Mouse (Mus musculus) erythroblast, embryonic 14.5 days (primary cell): ENCODE results near the gene Pkd1l2. TPM values are rescaled to one million over a fixed set of nuclear protein-coding genes. Genes with fewer than 3 reads are reported as not detected.
A peak's percentile ranks its signal among the peaks of the same experiment; 100 is the strongest.

Experiments used
- H3K27me3 ChIP-seq: 2 replicates; pipeline ENCODE4 v1.6.1; 2012; ENCODE audit warnings: inconsistent platforms; ENCODE audit not compliant: control insufficient read depth
- H3K36me3 ChIP-seq: 2 replicates; pipeline ENCODE4 v1.6.1; 2012; ENCODE audit warnings: mild to moderate bottlenecking, inconsistent platforms; ENCODE audit not compliant: control insufficient read depth
- H3K4me1 ChIP-seq: 2 replicates; pipeline ENCODE4 v1.6.1; 2012; ENCODE audit warnings: inconsistent platforms; ENCODE audit not compliant: control insufficient read depth
- H3K4me3 ChIP-seq: replicated peaks from 2 replicates; pipeline ENCODE3; 2012; ENCODE audit warnings: moderate library complexity, mild to moderate bottlenecking, inconsistent platforms
- H3K9me3 ChIP-seq: 2 replicates; pipeline ENCODE4 v1.6.1; 2012; ENCODE audit warnings: low read length, inconsistent platforms, mixed read lengths; ENCODE audit not compliant: control insufficient read depth
- GATA1 ChIP-seq: IDR thresholded peaks from 2 replicates; pipeline ENCODE4 v1.6.1; 2012; ENCODE audit warnings: low read length, inconsistent platforms, mixed read lengths
- TAL1 ChIP-seq: IDR thresholded peaks from 3 replicates; pipeline ENCODE4 v1.6.1; 2012; ENCODE audit warnings: low read length, inconsistent platforms, mixed read lengths
- polyA plus RNA-seq: library from polyadenylated mRNA; stranded (reverse); fragments of >175 nt; gene quantifications from 2 replicates; pipeline ENCODE4 v1.2.3, GENCODE M21; 2012

Pkd1l2 gene
- polyA plus RNA-seq, 1 experiment: not detected

GRCm38 (mm10) chr8:116969531-116969930 is 112.7 kb downstream of the Pkd1l2 start:
- H3K9me3 ChIP-seq: no peaks in the 10 kb centered on the region
- no peaks in the 10 kb centered on the region; the same call in 1 of the 2 replicates for H3K4me1 ChIP-seq
- no peaks in the 10 kb centered on the region for H3K36me3 ChIP-seq
- H3K27me3 ChIP-seq: peaks cover 4% of the 10 kb centered on the region; the same call in 1 of the 2 replicates
- TF ChIP-seq GATA1: no peak
- TF ChIP-seq TAL1: no peak
- no peak overlapping the region for H3K4me3 ChIP-seq

- H3K4me1 ChIP-seq: peaks cover 2% of the 10 kb centered on the region
- H3K9me3 ChIP-seq: no peaks in the 10 kb centered on the region
- no peak overlapping the region for H3K4me3 ChIP-seq
- TF ChIP-seq TAL1: no peak
- no peak for TF ChIP-seq GATA1
- peaks cover 55% of the 10 kb centered on the region for H3K36me3 ChIP-seq
- no peaks in the 10 kb centered on the region for H3K27me3 ChIP-seq
These were observed 127.8 kb downstream of the Pkd1l2 start for GRCm38 (mm10) chr8:116954415-116954814.

DNA sequence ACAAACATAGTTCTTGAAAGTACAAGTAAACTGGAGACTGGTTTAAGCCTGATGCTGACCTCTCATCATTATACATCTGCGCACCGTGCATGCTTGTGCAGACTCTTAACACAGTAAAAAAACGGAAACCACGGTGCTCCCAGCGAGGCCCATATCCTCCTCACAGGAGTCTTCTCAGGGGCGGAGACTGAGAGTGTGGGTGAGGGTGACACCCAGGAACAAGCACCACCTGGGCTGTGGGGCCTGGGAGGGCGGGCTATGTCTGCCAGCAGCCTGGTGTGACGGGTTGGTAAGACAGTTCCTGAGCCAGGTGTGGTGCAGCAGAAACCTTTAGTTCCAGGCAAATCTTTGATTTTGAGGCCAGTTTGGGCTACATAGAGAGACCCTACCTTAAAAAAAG is 129.8 kb downstream of the Pkd1l2 start:
- no peak for TF ChIP-seq TAL1
- TF ChIP-seq GATA1: no peak
- no peak overlapping the region for H3K4me3 ChIP-seq
- H3K4me1 ChIP-seq: peaks cover 9% of the 10 kb centered on the region
- H3K36me3 ChIP-seq: peaks cover 39% of the 10 kb centered on the region
- no peaks in the 10 kb centered on the region for H3K27me3 ChIP-seq
- H3K9me3 ChIP-seq: no peaks in the 10 kb centered on the region

DNA sequence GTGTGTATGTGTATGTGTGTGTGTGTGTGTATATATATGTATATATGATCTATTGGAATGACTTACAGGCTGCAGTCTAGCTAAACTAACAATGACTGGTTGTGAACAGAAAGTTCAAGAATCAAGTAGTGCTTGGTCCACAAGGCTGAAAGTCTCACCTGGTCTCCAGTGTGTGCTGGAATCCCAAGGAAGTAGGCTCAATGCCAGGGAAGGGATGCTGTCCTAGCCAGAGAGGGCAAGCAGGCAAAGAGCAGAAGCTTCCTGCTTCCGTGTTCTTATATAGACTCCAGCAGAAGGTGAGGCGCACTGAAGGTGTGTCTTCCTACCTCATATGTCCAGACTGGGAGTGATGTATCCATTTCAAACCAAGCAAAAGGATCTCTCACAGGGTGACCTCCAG is 130.5 kb downstream of the Pkd1l2 start:
- peaks cover 33% of the 10 kb centered on the region for H3K36me3 ChIP-seq
- H3K9me3 ChIP-seq: no peaks in the 10 kb centered on the region
- no peak overlapping the region for H3K4me3 ChIP-seq
- TF ChIP-seq TAL1 (no peak), GATA1 (no peak)
- H3K27me3 ChIP-seq: no peaks in the 10 kb centered on the region
- H3K4me1 ChIP-seq: peaks cover 13% of the 10 kb centered on the region

DNA sequence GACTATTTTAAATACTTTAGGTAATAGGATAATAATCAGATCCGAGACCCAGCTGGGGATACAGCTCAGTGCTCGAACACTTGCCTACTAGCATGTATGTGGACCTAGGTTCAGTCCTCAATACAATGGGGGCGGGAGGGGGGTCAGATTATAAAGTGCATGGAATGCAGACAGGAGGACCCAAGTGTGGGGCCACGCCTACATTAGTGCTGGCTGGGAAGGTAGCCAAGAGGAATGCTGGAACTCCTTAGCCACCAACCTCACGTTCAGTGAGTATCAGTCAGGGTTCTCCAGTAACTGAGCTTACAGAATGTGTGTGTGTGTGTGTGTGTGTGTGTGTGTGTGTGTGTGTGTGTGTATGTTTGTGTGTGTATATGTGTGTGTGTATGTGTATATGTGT is 130.9 kb downstream of the Pkd1l2 start:
- H3K36me3 ChIP-seq: peaks cover 28% of the 10 kb centered on the region
- TF ChIP-seq TAL1: no peak
- TF ChIP-seq GATA1: no peak

DNA sequence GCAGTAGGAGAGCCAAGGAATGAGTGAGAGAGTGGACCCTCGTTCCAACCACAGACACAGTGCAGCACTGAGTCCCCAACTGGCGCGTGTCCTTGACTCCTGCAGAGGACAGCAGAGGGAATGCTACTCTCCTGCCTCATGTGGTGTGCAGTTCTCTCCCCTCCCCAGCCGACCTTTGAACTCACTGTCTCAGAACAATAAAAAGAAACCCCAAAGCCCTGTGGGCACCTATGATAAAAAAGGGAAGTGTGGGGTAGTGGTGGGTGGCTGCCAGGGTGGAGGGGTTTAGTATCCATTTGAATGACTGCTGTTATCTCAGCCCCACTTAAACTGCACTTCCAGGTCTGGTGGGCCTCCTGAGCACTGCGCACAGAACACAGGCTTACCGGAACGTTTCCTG is 134.7 kb downstream of the Pkd1l2 start:
- TF ChIP-seq TAL1: no peak
- TF ChIP-seq GATA1: no peak
- Histone ChIP-seq H3K9me3 (no peaks in the 10 kb centered on the region), H3K4me3 (no peak overlapping the region), H3K36me3 (no peaks in the 10 kb centered on the region; the same call in 1 of the 2 replicates), H3K4me1 (peaks cover 52% of the 10 kb centered on the region), H3K27me3 (no peaks in the 10 kb centered on the region)

More for the DNA sequence above, 130.9 kb downstream of the Pkd1l2 start:
- Histone ChIP-seq H3K9me3 (no peaks in the 10 kb centered on the region), H3K27me3 (no peaks in the 10 kb centered on the region), H3K4me1 (peaks cover 17% of the 10 kb centered on the region), H3K4me3 (no peak overlapping the region)

- no peak for TF ChIP-seq GATA1
- no peak for TF ChIP-seq TAL1
- Histone ChIP-seq H3K27me3 (no peaks in the 10 kb centered on the region), H3K4me1 (peaks cover 58% of the 10 kb centered on the region), H3K9me3 (no peaks in the 10 kb centered on the region), H3K4me3 (peak overlapping the region; percentile 51), H3K36me3 (peaks cover under 1% of the 10 kb centered on the region)
These were observed 135.4 kb downstream of the Pkd1l2 start for GRCm38 (mm10) chr8:116946851-116947250.

GRCm38 (mm10) chr8:116946268-116946838 is 135.9 kb downstream of the Pkd1l2 start:
- H3K4me1 ChIP-seq: peaks cover 56% of the 10 kb centered on the region
- TF ChIP-seq TAL1 (no peak), GATA1 (no peak)
- no peaks in the 10 kb centered on the region for H3K9me3 ChIP-seq
- no peaks in the 10 kb centered on the region for H3K27me3 ChIP-seq
- peaks cover 6% of the 10 kb centered on the region for H3K36me3 ChIP-seq
- H3K4me3 ChIP-seq: peak overlapping the region; percentile 51

Other genes with a start within 250 kb of the Pkd1l2 start
- 12.0 and 20.2 TPM in 2 replicates for gene Cmc2, start 161.0 kb downstream of the Pkd1l2 start, polyA plus RNA-seq
- gene Cenpn, start 160.7 kb downstream of the Pkd1l2 start, polyA plus RNA-seq: 1.7 and 2.6 TPM in 2 replicates
- gene Atmin, start 139.1 kb downstream of the Pkd1l2 start, polyA plus RNA-seq: 0.05 and 0.16 TPM in 2 replicates
- 0.36 and 0.62 TPM in 2 replicates for gene 1700030J22Rik, start 103.5 kb downstream of the Pkd1l2 start, polyA plus RNA-seq
- 0.04 and 0.10 TPM in 2 replicates for gene Gcsh, start 88.9 kb downstream of the Pkd1l2 start, polyA plus RNA-seq
- gene Bco1, start 13.4 kb upstream of the Pkd1l2 start, polyA plus RNA-seq: not detected in 2 replicates
- gene Gan, start 75.7 kb upstream of the Pkd1l2 start, polyA plus RNA-seq: 0.18 and 0.24 TPM in 2 replicates
- gene Cmip, start 174.6 kb upstream of the Pkd1l2 start, polyA plus RNA-seq: 8.2 and 8.6 TPM in 2 replicates